Mouse (Mus musculus) lung, embryonic 16.5 days (tissue): Measurements from ENCODE around the gene Pdpn. TPM values are rescaled to one million over a fixed set of nuclear protein-coding genes. Genes with fewer than 3 reads are reported as not detected.

ENCODE experiments used
- ATAC-seq: fragments of 200-750 bp; cut with Nextera tagmentation; 2 replicates; pipeline ENCODE4 v1.8.0; 2017; ENCODE audit warnings: low read depth, mild to moderate bottlenecking, moderate library complexity
- H3K27ac ChIP-seq: fragments of 300-500 bp; sonication (generic); 2 replicates; pipeline ENCODE4 v1.5.1; 2014; ENCODE audit warnings: mild to moderate bottlenecking, control low read depth, low read length
- H3K27me3 ChIP-seq: fragments of 300-500 bp; sonication (generic); 2 replicates; pipeline ENCODE4 v1.6.1; 2014; ENCODE audit warnings: low read depth, low read length, mixed read lengths; ENCODE audit not compliant: control insufficient read depth, insufficient read depth
- H3K36me3 ChIP-seq: fragments of 300-500 bp; sonication (generic); 2 replicates; pipeline ENCODE4 v1.6.1; 2014; ENCODE audit warnings: low read length; ENCODE audit not compliant: control insufficient read depth, insufficient read depth
- H3K4me1 ChIP-seq: fragments of 300-500 bp; sonication (generic); replicated peaks from 2 replicates; pipeline ENCODE4 v1.6.1; 2014; ENCODE audit warnings: low read length, mixed read lengths; ENCODE audit not compliant: control insufficient read depth, insufficient read depth
- H3K4me2 ChIP-seq: fragments of 300-500 bp; sonication (generic); 2 replicates; pipeline ENCODE4 v1.6.1; 2014; ENCODE audit warnings: low read depth, low read length, control low read depth
- H3K4me3 ChIP-seq: fragments of 300-500 bp; sonication (generic); 2 replicates; pipeline ENCODE4 v1.5.1; 2014; ENCODE audit warnings: mild to moderate bottlenecking, low read length, control low read depth
- H3K9ac ChIP-seq: fragments of 300-500 bp; sonication (generic); 2 replicates; pipeline ENCODE4 v1.6.1; 2014; ENCODE audit warnings: low read length, control low read depth
- H3K9me3 ChIP-seq: fragments of 300-500 bp; sonication (generic); 2 replicates; pipeline ENCODE4 v1.6.1; 2016; ENCODE audit warnings: low read length; ENCODE audit not compliant: control insufficient read depth
- WGBS: fragments of 180-500 bp; shearing (Covaris S2); extraction: QIAGEN DNeasy Blood & Tissue Kit; methylation state at CpG from one replicate; pipeline ENCODE4 v1.1.7; 2014; 5-methylcytosine and 5-hydroxymethylcytosine counted together
- polyA plus RNA-seq: library from polyadenylated mRNA; unstranded; fragments of >200 nt; fragmentation: Nextera tagmentation; extraction: Ambion mirVana; gene quantifications from 2 replicates; pipeline ENCODE4 v1.2.1, GENCODE M21; 2015

Gene Pdpn
- polyA plus RNA-seq, 1 experiment from 2014 or later = 58.2 TPM

GRCm38 (mm10) chr4:143301875-143302274 is 2.5 kb upstream of the Pdpn start:
- Histone ChIP-seq H3K9me3 (no peaks in the 10 kb centered on the region), H3K27ac (no peak overlapping the region), H3K9ac (no peak overlapping the region), H3K36me3 (no peaks in the 10 kb centered on the region), H3K4me3 (no peak overlapping the region), H3K4me1 (peaks cover 9% of the 10 kb centered on the region), H3K4me2 (no peak overlapping the region), H3K27me3 (no peaks in the 10 kb centered on the region; the same call in 1 of the 2 replicates)
- no peak for ATAC-seq
- 49% methylated on average over 4 of the region's 4 CpGs for WGBS

GRCm38 (mm10) chr4:143301042-143301441 is 1.7 kb upstream of the Pdpn start:
- peaks cover 12% of the 10 kb centered on the region for H3K4me1 ChIP-seq
- H3K9me3 ChIP-seq = no peaks in the 10 kb centered on the region
- H3K27me3 ChIP-seq = no peaks in the 10 kb centered on the region; the same call in 1 of the 2 replicates
- H3K4me3 ChIP-seq = no peak overlapping the region
- ATAC-seq = peak; percentile 63
- no peak overlapping the region for H3K4me2 ChIP-seq
- WGBS = 44% methylated on average over 5 of the region's 5 CpGs
- no peak overlapping the region for H3K27ac ChIP-seq
- no peak overlapping the region for H3K9ac ChIP-seq
- no peaks in the 10 kb centered on the region for H3K36me3 ChIP-seq

- ATAC-seq = no peak
- Histone ChIP-seq H3K9ac (peak overlapping the region; percentile 11; the same call in 1 of the 2 replicates), H3K36me3 (no peaks in the 10 kb centered on the region), H3K4me1 (peaks cover 19% of the 10 kb centered on the region), H3K27ac (no peak overlapping the region), H3K9me3 (no peaks in the 10 kb centered on the region), H3K4me2 (peak overlapping the region; percentile 60), H3K4me3 (peak overlapping the region; percentile 47), H3K27me3 (no peaks in the 10 kb centered on the region; the same call in 1 of the 2 replicates)
- 8% methylated on average over 12 of the region's 12 CpGs for WGBS
These were observed 837 bp upstream of the Pdpn start for GRCm38 (mm10) chr4:143300113-143300688.

GRCm38 (mm10) chr4:143298431-143299315 is 691 bp downstream of the Pdpn start:
- ATAC-seq = peak; percentile 23; the same call in 1 of the 2 replicates
- Histone ChIP-seq H3K4me2 (peak overlapping the region; percentile 60), H3K36me3 (no peaks in the 10 kb centered on the region), H3K27ac (no peak overlapping the region), H3K4me1 (peaks cover 19% of the 10 kb centered on the region), H3K9me3 (no peaks in the 10 kb centered on the region), H3K27me3 (no peaks in the 10 kb centered on the region; the same call in 1 of the 2 replicates), H3K9ac (peak overlapping the region; percentile 57), H3K4me3 (peak overlapping the region; percentile 47)
- WGBS = 10% methylated on average over 24 of the region's 24 CpGs

GRCm38 (mm10) chr4:143297016-143297556 is 2.3 kb downstream of the Pdpn start:
- 13% methylated on average over 12 of the region's 12 CpGs for WGBS

GRCm38 (mm10) chr4:143296153-143296552 is 3.2 kb downstream of the Pdpn start:
- Histone ChIP-seq H3K27ac (peak overlapping the region; percentile 72), H3K36me3 (no peaks in the 10 kb centered on the region), H3K27me3 (no peaks in the 10 kb centered on the region; the same call in 1 of the 2 replicates), H3K9me3 (no peaks in the 10 kb centered on the region), H3K4me1 (peaks cover 19% of the 10 kb centered on the region), H3K9ac (no peak overlapping the region), H3K4me2 (peak overlapping the region; percentile 5; the same call in 1 of the 2 replicates), H3K4me3 (no peak overlapping the region)
- 45% methylated on average over 5 of the region's 5 CpGs for WGBS
- peak; percentile 73 for ATAC-seq

More at GRCm38 (mm10) chr4:143297016-143297556, 2.3 kb downstream of the Pdpn start:
- Histone ChIP-seq H3K4me3 (peak overlapping the region; percentile 29), H3K36me3 (no peaks in the 10 kb centered on the region), H3K27ac (peak overlapping the region; percentile 59), H3K27me3 (no peaks in the 10 kb centered on the region; the same call in 1 of the 2 replicates), H3K9me3 (no peaks in the 10 kb centered on the region), H3K4me1 (peaks cover 19% of the 10 kb centered on the region), H3K4me2 (peak overlapping the region; percentile 60), H3K9ac (peak overlapping the region; percentile 40)
- no peak for ATAC-seq

GRCm38 (mm10) chr4:143294324-143294723 is 5.0 kb downstream of the Pdpn start:
- ATAC-seq = no peak
- Histone ChIP-seq H3K9ac (no peak overlapping the region), H3K27ac (no peak overlapping the region), H3K4me2 (no peak overlapping the region), H3K36me3 (no peaks in the 10 kb centered on the region), H3K9me3 (no peaks in the 10 kb centered on the region), H3K4me1 (peaks cover 16% of the 10 kb centered on the region), H3K4me3 (no peak overlapping the region), H3K27me3 (no peaks in the 10 kb centered on the region; the same call in 1 of the 2 replicates)
- WGBS = 44% methylated on average over 6 of the region's 6 CpGs

- 22% methylated on average over 7 of the region's 7 CpGs for WGBS
- Histone ChIP-seq H3K4me3 (no peak overlapping the region), H3K9me3 (no peaks in the 10 kb centered on the region), H3K36me3 (no peaks in the 10 kb centered on the region), H3K4me2 (no peak overlapping the region), H3K27ac (0 out of 2 replicates have a peak overlapping the region, but pooled peaks have one; percentile 9), H3K4me1 (peaks cover 11% of the 10 kb centered on the region), H3K9ac (no peak overlapping the region), H3K27me3 (no peaks in the 10 kb centered on the region)
- ATAC-seq = peak; percentile 58; the same call in 1 of the 2 replicates
These were observed 10.5 kb downstream of the Pdpn start for GRCm38 (mm10) chr4:143288880-143289279.

- peaks cover 11% of the 10 kb centered on the region for H3K4me1 ChIP-seq
- no peaks in the 10 kb centered on the region for H3K36me3 ChIP-seq
- ATAC-seq = no peak
- 38% methylated on average over 6 of the region's 6 CpGs for WGBS
- no peak overlapping the region for H3K9ac ChIP-seq
- no peaks in the 10 kb centered on the region for H3K27me3 ChIP-seq
- H3K27ac ChIP-seq = 0 out of 2 replicates have a peak overlapping the region, but pooled peaks have one; percentile 34
- no peaks in the 10 kb centered on the region for H3K9me3 ChIP-seq
- no peak overlapping the region for H3K4me3 ChIP-seq
- no peak overlapping the region for H3K4me2 ChIP-seq
These were observed 10.9 kb downstream of the Pdpn start for GRCm38 (mm10) chr4:143288473-143288872.
